Mouse (Mus musculus) ES-E14 (cell line): Measurements from ENCODE around the gene Apba2. TPM values are rescaled to one million over a fixed set of nuclear protein-coding genes. Genes with fewer than 3 reads are reported as not detected.

Source experiments
- DNase-seq: peaks from one replicate; pipeline ENCODE4 v3.0.0-alpha.2; 2013; ENCODE audit warnings: low read depth, low spot score
- H3K27ac ChIP-seq: 2 replicates; pipeline ENCODE4 v1.5.1; 2012; ENCODE audit warnings: low read depth, mild to moderate bottlenecking, low read length, moderate library complexity, mixed read lengths; ENCODE audit not compliant: poor library complexity, insufficient read depth, severe bottlenecking
- H3K36me3 ChIP-seq: 2 replicates; pipeline ENCODE4 v1.6.1; 2012; ENCODE audit warnings: mild to moderate bottlenecking, low read length, moderate library complexity, mixed read lengths; ENCODE audit not compliant: control insufficient read depth, poor library complexity, insufficient read depth, severe bottlenecking
- H3K4me1 ChIP-seq, 2 experiments: fragments of 150-350 bp in 1 of 2; sonication (generic) in 1 of 2; 2 replicates each; pipeline ENCODE4 v1.6.1; 2012; ENCODE audit warnings: low read length in 2 of 2, mild to moderate bottlenecking in 1 of 2, mixed read lengths in 1 of 2; ENCODE audit not compliant: control insufficient read depth in 2 of 2, insufficient read depth in 2 of 2, poor library complexity in 1 of 2
- H3K4me3 ChIP-seq, 2 experiments: fragments of 150-350 bp in 1 of 2; sonication (generic) in 1 of 2; 2 replicates each; pipeline ENCODE4 v1.5.1; 2012; ENCODE audit warnings: low read length in 2 of 2, low read depth in 1 of 2, mild to moderate bottlenecking in 1 of 2, mixed read lengths in 1 of 2; ENCODE audit not compliant: insufficient read depth in 1 of 2, poor library complexity in 1 of 2, severe bottlenecking in 1 of 2
- H3K9ac ChIP-seq: 2 replicates; pipeline ENCODE4 v1.6.1; 2012; ENCODE audit warnings: low read depth, mild to moderate bottlenecking, low read length, mixed read lengths; ENCODE audit not compliant: poor library complexity, insufficient read depth, severe bottlenecking
- H3K9me3 ChIP-seq: fragments of 150-350 bp; sonication (generic); 2 replicates; pipeline ENCODE4 v1.6.1; 2012; ENCODE audit warnings: low read depth, mild to moderate bottlenecking, low read length; ENCODE audit not compliant: control insufficient read depth, insufficient read depth
- CHD2 ChIP-seq: IDR thresholded peaks from 2 replicates; pipeline ENCODE4 v1.6.1; 2014; ENCODE audit warnings: mild to moderate bottlenecking, low read depth, low read length, inconsistent platforms
- HCFC1 ChIP-seq: IDR thresholded peaks from 2 replicates; pipeline ENCODE4 v1.6.1; 2012; ENCODE audit warnings: low read length, inconsistent platforms, borderline replicate concordance; ENCODE audit not compliant: insufficient read depth
- MAFK ChIP-seq: IDR thresholded peaks from 2 replicates; pipeline ENCODE4 v1.6.1; 2014; ENCODE audit warnings: mild to moderate bottlenecking, low read depth, low read length, inconsistent platforms; ENCODE audit not compliant: insufficient read depth
- ZC3H11A ChIP-seq: IDR thresholded peaks from 2 replicates; pipeline ENCODE4 v1.6.1; 2012; ENCODE audit warnings: low read depth, mild to moderate bottlenecking, inconsistent platforms, low read length, borderline replicate concordance
- ZNF384 ChIP-seq: IDR thresholded peaks from 2 replicates; pipeline ENCODE4 v1.6.1; 2012; ENCODE audit warnings: low read depth, low read length, inconsistent platforms
- in situ Hi-C, 2 experiments: fragments of 600-800 bp; cut with MboI; formaldehyde crosslinking; loops; one replicate each; pipeline ENCODE4 v1.15.1; 2025; ENCODE audit warnings: low sequenced_read_pairs in 2 of 2, inconsistent platforms in 1 of 2; ENCODE audit not compliant: unreplicated experiment in 2 of 2
- total RNA-seq: library from RNA; depleted of rRNA; stranded (reverse); fragments of 300-350 nt; gene quantifications from 2 replicates; pipeline ENCODE4 v1.2.3, GENCODE M21; 2012

The Apba2 gene
- total RNA-seq, 1 experiment = 1.7 TPM

- Histone ChIP-seq H3K36me3 (no peaks in the 10 kb centered on the region), H3K9ac (no peak overlapping the region), H3K27ac (no peak overlapping the region), H3K4me3 (no peak overlapping the region), H3K9me3 (no peaks in the 10 kb centered on the region), H3K4me1 (no peaks in the 10 kb centered on the region)
- TF ChIP-seq MAFK (no peak), ZC3H11A (no peak), CHD2 (no peak), ZNF384 (no peak), HCFC1 (no peak)
- in situ Hi-C loops = no loop called here
- DNase-seq = no peak
Observed at GRCm38 (mm10) chr7:64648947-64649607, 147.6 kb downstream of the Apba2 start.

- Histone ChIP-seq H3K4me3 (no peak overlapping the region), H3K4me1 (no peaks in the 10 kb centered on the region), H3K9me3 (no peaks in the 10 kb centered on the region), H3K27ac (no peak overlapping the region), H3K36me3 (no peaks in the 10 kb centered on the region), H3K9ac (no peak overlapping the region)
- in situ Hi-C loops = no loop called here
- DNase-seq = no peak
- TF ChIP-seq ZNF384 (no peak), HCFC1 (no peak), MAFK (no peak), CHD2 (no peak), ZC3H11A (no peak)
Observed at GRCm38 (mm10) chr7:64651963-64652362, 150.5 kb downstream of the Apba2 start.

DNA sequence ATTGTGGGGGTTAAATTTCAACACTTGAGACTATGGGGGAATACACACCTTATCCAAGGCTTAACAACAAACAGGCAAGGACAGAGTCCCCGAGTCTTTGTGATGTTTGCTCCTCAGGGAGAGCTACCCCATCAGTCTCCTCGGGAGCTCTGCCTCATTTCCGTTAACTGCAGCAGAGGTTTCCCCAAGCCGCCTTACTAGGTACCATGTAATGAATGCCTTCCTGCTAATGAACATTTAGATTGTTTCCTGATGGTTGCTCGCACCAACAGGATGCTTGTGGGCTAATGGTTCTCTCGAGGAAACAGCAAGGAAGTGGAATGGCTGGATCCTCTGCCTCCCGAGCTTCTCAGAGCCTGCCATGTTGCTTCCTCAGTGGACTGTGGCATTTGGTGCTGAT is 155.3 kb downstream of the Apba2 start:
- TF ChIP-seq MAFK (no peak), ZC3H11A (no peak), ZNF384 (no peak), CHD2 (no peak), HCFC1 (no peak)
- DNase-seq = no peak
- no peaks in the 10 kb centered on the region for H3K36me3 ChIP-seq
- H3K9ac ChIP-seq = no peak overlapping the region
- no peak overlapping the region for H3K4me3 ChIP-seq
- in situ Hi-C loops = no loop called here
- no peak overlapping the region for H3K27ac ChIP-seq
- no peaks in the 10 kb centered on the region for H3K9me3 ChIP-seq
- no peaks in the 10 kb centered on the region for H3K4me1 ChIP-seq

- Histone ChIP-seq H3K9me3 (no peaks in the 10 kb centered on the region), H3K4me1 (no peaks in the 10 kb centered on the region), H3K36me3 (no peaks in the 10 kb centered on the region), H3K9ac (no peak overlapping the region), H3K27ac (no peak overlapping the region), H3K4me3 (no peak overlapping the region)
- no peak for DNase-seq
- in situ Hi-C loops = no loop called here
- no peak for TF ChIP-seq ZNF384
Observed at GRCm38 (mm10) chr7:64658914-64659313, 157.4 kb downstream of the Apba2 start.

GRCm38 (mm10) chr7:64659328-64659727 is 157.8 kb downstream of the Apba2 start:
- DNase-seq = no peak
- Histone ChIP-seq H3K9me3 (no peaks in the 10 kb centered on the region), H3K4me3 (no peak overlapping the region), H3K36me3 (no peaks in the 10 kb centered on the region), H3K27ac (no peak overlapping the region), H3K9ac (no peak overlapping the region), H3K4me1 (no peaks in the 10 kb centered on the region)
- in situ Hi-C loops = no loop called here
- no peak for TF ChIP-seq HCFC1
- TF ChIP-seq MAFK = no peak
- no peak for TF ChIP-seq ZNF384
- no peak for TF ChIP-seq CHD2
- no peak for TF ChIP-seq ZC3H11A
